Mouse (Mus musculus) kidney, adult 2 months (tissue): Measurements from ENCODE around the gene Gck. TPM values are rescaled to one million over a fixed set of nuclear protein-coding genes. Genes with fewer than 3 reads are reported as not detected.

Source experiments
- DNase-seq: peaks from one replicate; pipeline ENCODE4 v3.0.0; 2021
- H3K27ac ChIP-seq: fragments of 200-500 bp; 2 replicates; pipeline ENCODE4 v1.5.1; 2012; ENCODE audit warnings: low read depth, low read length, control low read depth, inconsistent platforms; ENCODE audit not compliant: insufficient read depth
- H3K27me3 ChIP-seq: fragments of 200-500 bp; replicated peaks from 2 replicates; pipeline ENCODE4 v1.6.1; 2012; ENCODE audit warnings: mild to moderate bottlenecking, moderate library complexity, low read length, inconsistent platforms; ENCODE audit not compliant: control insufficient read depth, insufficient read depth
- H3K36me3 ChIP-seq: fragments of 200-500 bp; 2 replicates; pipeline ENCODE4 v1.6.1; 2012; ENCODE audit warnings: mild to moderate bottlenecking, moderate library complexity, low read length, inconsistent platforms; ENCODE audit not compliant: control insufficient read depth, insufficient read depth
- H3K4me1 ChIP-seq: fragments of 200-500 bp; 2 replicates; pipeline ENCODE4 v1.6.1; 2011; ENCODE audit warnings: low read length; ENCODE audit not compliant: control insufficient read depth, insufficient read depth
- H3K4me3 ChIP-seq: fragments of 200-500 bp; 2 replicates; pipeline ENCODE4 v1.5.1; 2011; ENCODE audit warnings: mild to moderate bottlenecking, low read depth, low read length, control low read depth; ENCODE audit not compliant: insufficient read depth
- CTCF ChIP-seq: fragments of 200-500 bp; conservative IDR thresholded peaks from 2 replicates; pipeline ENCODE4 v1.5.1; 2011; ENCODE audit warnings: low read depth, mild to moderate bottlenecking, control low read depth, low read length, moderate library complexity, mixed read lengths; ENCODE audit not compliant: insufficient read depth, insufficient read length
- POLR2A ChIP-seq: fragments of 200-500 bp; IDR thresholded peaks from one replicate; pipeline ENCODE4 v1.6.1; 2011; ENCODE audit warnings: low read depth, low read length, control low read depth
- WGBS: fragments of 180-500 bp; shearing (Covaris S2); methylation state at CpG from one replicate; pipeline ENCODE4 v1.1.7; 2018; 5-methylcytosine and 5-hydroxymethylcytosine counted together
- polyA plus RNA-seq: library from polyadenylated mRNA; depleted of rRNA; stranded (reverse); fragments of >200 nt; gene quantifications from 2 replicates; pipeline ENCODE4 v1.2.3, GENCODE M21; 2012

Gene Gck
- polyA plus RNA-seq, 1 experiment: 0.16 TPM

DNA sequence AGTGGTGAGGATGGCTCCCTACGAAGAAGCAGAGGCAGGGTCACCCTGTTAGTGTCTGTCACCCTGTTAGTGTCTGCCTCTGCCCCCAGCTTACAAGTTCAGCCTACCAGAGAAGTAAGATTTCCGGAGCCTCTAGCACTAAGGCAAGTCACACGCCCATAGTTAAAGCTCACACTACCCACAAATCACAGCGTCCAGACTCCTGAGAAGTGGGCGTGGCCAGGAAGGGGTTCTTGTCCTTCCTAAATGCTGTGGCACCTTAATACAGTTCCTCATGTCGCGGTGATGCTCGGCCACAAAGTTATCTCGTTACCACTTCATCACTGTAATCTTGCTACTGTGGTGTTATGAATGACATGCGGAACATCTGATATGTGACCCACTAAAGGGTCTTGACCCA lies 38.2 kb upstream of the Gck start:
- no peak for DNase-seq
- Histone ChIP-seq H3K4me1 (no peaks in the 10 kb centered on the region), H3K27me3 (no peaks in the 10 kb centered on the region), H3K27ac (no peak overlapping the region), H3K4me3 (no peak overlapping the region), H3K36me3 (no peaks in the 10 kb centered on the region)
- 75% methylated on average over 10 of the region's 10 CpGs for WGBS
- TF ChIP-seq POLR2A (no peak), CTCF (no peak)

DNA sequence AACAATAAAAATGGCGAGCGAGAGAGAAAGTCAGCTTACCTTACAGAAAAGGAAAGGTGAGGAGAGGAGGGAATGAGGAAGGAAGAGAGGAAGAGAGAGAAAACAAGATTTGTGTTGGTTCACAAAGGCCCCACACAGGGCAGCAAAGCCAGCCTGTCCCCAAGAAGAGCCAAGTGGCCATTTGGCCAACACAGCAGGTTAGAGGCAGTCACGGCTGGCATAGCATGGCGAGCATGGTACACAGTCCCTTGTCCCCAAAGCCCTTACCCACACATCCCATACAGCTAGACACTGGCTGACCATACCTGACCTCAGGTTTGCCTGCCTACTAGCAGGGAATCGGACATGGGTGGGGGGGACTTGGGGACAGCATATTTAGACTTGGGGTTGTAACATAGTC lies 33.7 kb upstream of the Gck start:
- H3K4me3 ChIP-seq: no peak overlapping the region
- DNase-seq: no peak
- no peaks in the 10 kb centered on the region for H3K27me3 ChIP-seq
- H3K36me3 ChIP-seq: no peaks in the 10 kb centered on the region
- no peak overlapping the region for H3K27ac ChIP-seq
- H3K4me1 ChIP-seq: no peaks in the 10 kb centered on the region
- 98% methylated on average over 5 of the region's 5 CpGs for WGBS
- no peak for TF ChIP-seq CTCF
- no peak for TF ChIP-seq POLR2A

DNA sequence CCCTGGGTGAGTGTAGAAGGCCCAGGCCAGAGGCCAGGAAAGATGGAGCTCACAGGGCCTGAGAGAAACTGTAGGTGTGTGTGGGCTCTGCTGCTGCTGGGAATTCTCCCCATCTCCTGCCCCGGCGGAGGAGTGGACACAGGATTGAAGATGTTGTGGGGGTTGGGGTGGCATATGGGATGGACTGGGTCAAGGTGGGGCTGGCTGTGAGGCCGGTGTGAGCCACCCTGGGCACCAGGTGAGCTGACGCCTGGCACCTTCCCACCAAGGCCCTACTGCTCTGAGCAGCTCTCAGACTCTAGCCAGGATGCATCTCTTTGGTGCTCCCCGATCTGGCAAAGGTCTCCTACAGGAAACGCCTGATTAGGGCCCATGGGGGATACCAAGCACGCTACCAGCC lies 31.4 kb upstream of the Gck start:
- H3K4me1 ChIP-seq: no peaks in the 10 kb centered on the region
- no peak overlapping the region for H3K27ac ChIP-seq
- H3K36me3 ChIP-seq: no peaks in the 10 kb centered on the region
- no peak for DNase-seq
- 87% methylated on average over 7 of the region's 7 CpGs for WGBS
- no peak for TF ChIP-seq POLR2A
- no peak for TF ChIP-seq CTCF
- no peak overlapping the region for H3K4me3 ChIP-seq
- H3K27me3 ChIP-seq: no peaks in the 10 kb centered on the region

DNA sequence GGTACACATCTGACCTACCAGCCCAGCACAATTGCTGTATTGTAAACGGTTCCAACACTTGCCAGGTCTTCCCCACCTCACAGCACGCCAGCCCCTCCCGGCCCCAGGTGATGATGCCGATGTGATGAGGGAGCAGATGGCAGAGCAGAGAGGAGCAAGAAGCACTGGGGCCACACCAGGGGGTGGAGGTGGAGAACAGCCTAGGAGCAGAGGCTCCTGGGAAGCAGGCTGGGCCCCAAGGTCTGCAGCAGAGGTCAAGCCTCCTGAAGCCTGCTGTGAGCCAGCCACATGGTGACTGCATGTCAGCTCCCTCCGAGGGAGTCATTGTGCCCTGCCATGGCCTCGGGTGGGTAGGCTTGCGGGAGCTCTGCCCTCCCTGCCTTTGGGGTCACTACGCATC lies 30.7 kb upstream of the Gck start:
- no peak for DNase-seq
- H3K27ac ChIP-seq: no peak overlapping the region
- no peak for TF ChIP-seq POLR2A
- TF ChIP-seq CTCF: no peak
- no peaks in the 10 kb centered on the region for H3K36me3 ChIP-seq
- no peaks in the 10 kb centered on the region for H3K4me1 ChIP-seq
- WGBS: 72% methylated on average over 8 of the region's 8 CpGs
- no peak overlapping the region for H3K4me3 ChIP-seq
- H3K27me3 ChIP-seq: no peaks in the 10 kb centered on the region

DNA sequence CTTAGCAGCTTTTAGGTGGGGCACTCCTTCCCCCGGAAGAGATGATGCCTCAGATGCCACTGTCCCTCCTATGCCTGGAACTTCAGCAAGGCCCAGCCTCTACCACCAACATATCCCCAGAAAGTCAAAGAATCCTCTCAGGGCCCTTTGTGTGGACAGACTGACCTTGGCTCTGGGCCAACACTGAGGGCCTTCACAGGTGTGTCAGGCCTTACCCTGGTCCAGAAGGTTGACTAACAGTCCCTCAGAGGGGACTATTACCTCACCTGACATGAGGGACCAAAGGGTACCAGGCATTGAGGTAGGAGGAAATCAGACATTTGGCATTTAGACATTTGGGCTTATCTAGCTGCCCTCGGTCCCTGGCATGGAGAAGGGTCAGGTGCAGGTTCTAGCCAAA lies 30.2 kb upstream of the Gck start:
- Histone ChIP-seq H3K27me3 (no peaks in the 10 kb centered on the region), H3K36me3 (no peaks in the 10 kb centered on the region), H3K4me3 (no peak overlapping the region), H3K4me1 (no peaks in the 10 kb centered on the region), H3K27ac (no peak overlapping the region)
- no peak for TF ChIP-seq CTCF
- no peak for TF ChIP-seq POLR2A
- WGBS: 87% methylated on average over 2 of the region's 2 CpGs
- no peak for DNase-seq

DNA sequence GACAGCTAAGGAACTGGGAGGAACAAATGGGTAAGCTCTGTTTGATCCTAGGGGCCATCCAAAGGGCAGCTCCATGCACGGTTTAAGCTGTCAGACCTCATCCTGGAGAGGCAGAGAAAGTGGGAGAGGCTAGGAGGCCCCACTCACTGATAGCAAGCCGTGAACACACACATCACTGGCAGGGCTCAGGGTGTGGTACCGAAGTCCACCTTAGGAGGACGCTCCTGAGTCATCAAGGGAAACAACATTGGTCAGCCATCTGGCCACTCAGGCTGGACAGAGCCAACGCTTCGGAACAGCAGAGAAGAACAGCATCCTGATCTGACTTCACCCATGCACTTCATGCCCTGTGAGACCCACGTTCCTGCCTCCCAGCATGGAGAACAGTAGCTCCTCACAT lies 29.2 kb upstream of the Gck start:
- WGBS: 84% methylated on average over 7 of the region's 7 CpGs
- H3K4me1 ChIP-seq: no peaks in the 10 kb centered on the region

DNA sequence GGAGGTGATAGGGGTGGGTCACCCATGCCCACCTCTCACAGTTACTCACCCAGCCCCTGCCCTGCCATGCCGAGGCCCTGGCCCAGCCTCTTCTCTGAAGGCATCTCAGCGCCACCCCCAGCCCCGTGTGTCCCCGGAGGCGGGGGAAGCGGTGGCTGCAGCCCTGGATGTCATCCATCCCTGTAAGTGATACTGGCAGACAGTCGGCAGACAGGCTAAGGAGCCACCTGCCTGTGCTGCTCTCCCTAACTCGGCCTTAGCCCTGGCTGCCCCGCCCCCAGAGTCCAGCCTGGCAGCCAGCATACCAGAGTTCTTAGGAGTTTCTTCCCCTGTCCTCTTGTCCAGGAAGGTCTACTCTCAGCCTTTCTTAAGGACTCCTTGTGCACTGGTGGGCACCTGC lies 26.2 kb upstream of the Gck start:
- WGBS: 34% methylated on average over 9 of the region's 9 CpGs
- no peak overlapping the region for H3K27ac ChIP-seq
- DNase-seq: no peak

More for the DNA sequence above, 29.2 kb upstream of the Gck start:
- DNase-seq: no peak
- no peaks in the 10 kb centered on the region for H3K36me3 ChIP-seq
- no peaks in the 10 kb centered on the region for H3K27me3 ChIP-seq
- TF ChIP-seq CTCF: no peak
- no peak for TF ChIP-seq POLR2A
- no peak overlapping the region for H3K4me3 ChIP-seq
- no peak overlapping the region for H3K27ac ChIP-seq

DNA sequence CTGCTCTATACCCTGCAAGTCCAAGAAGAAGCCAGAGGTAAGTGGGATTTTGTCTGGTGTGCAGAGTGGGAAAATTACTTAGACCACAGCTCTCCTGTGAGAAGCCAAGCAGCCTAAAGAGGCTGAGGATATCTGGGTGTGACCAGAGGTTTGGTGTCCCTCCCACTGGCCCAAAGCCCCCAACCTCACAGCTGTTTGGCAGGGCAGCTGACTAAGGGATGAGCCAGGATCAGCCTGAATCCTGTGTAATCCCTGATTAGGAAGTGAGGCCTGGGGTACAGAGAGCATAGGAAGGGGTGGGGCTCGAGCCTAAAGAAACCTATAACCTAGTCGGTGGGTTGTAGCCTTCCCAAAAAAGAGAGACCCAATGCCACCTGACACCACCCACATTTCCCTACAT lies 25.2 kb upstream of the Gck start:
- Histone ChIP-seq H3K27me3 (no peaks in the 10 kb centered on the region), H3K36me3 (no peaks in the 10 kb centered on the region), H3K4me1 (no peaks in the 10 kb centered on the region), H3K4me3 (no peak overlapping the region), H3K27ac (no peak overlapping the region)
- TF ChIP-seq CTCF (no peak), POLR2A (no peak)
- WGBS: 78% methylated on average over 2 of the region's 2 CpGs
- no peak for DNase-seq

More for the DNA sequence above, 26.2 kb upstream of the Gck start:
- no peaks in the 10 kb centered on the region for H3K36me3 ChIP-seq
- H3K4me1 ChIP-seq: no peaks in the 10 kb centered on the region
- no peak for TF ChIP-seq CTCF
- TF ChIP-seq POLR2A: no peak
- no peak overlapping the region for H3K4me3 ChIP-seq
- no peaks in the 10 kb centered on the region for H3K27me3 ChIP-seq
